Mouse (Mus musculus) right cerebral cortex, postnatal 36 days (tissue): Measurements from ENCODE around the gene Gsc.
"Not testable (repeated sequence)": the region's sequence is repeated elsewhere in the genome, so short reads cannot be mapped to it uniquely, and the experiment has no call there.

Experiments used
- DNase-seq, 2 experiments: peaks; one replicate each; pipeline ENCODE4 v3.0.0; 2022; ENCODE audit warnings: low spot score in 2 of 2, mixed read lengths in 1 of 2

Gene Gsc

GRCm38 (mm10) chr12:104453002-104453401, 20.1 kb downstream of the Gsc start:
- no peak for DNase-seq

GRCm38 (mm10) chr12:104450257-104450656, 22.9 kb downstream of the Gsc start:
- DNase-seq = no peak

- no peak for DNase-seq
Observed at GRCm38 (mm10) chr12:104448099-104448498, 25.0 kb downstream of the Gsc start.

- not testable (repeated sequence) for DNase-seq
Observed at GRCm38 (mm10) chr12:104447056-104447455, 26.1 kb downstream of the Gsc start.

GRCm38 (mm10) chr12:104443716-104444115, 29.4 kb downstream of the Gsc start:
- DNase-seq = no peak

- DNase-seq = peak; percentile 66 to 76
Observed at GRCm38 (mm10) chr12:104440087-104440760, 32.9 kb downstream of the Gsc start.

- DNase-seq = no peak
Observed at GRCm38 (mm10) chr12:104433951-104434735, 39.0 kb downstream of the Gsc start.

- DNase-seq = no peak
Observed at GRCm38 (mm10) chr12:104433214-104433613, 39.9 kb downstream of the Gsc start.

GRCm38 (mm10) chr12:104431359-104431758, 41.8 kb downstream of the Gsc start:
- no peak for DNase-seq

- DNase-seq = no peak
Observed at GRCm38 (mm10) chr12:104426915-104427314, 46.2 kb downstream of the Gsc start.

GRCm38 (mm10) chr12:104425591-104425990, 47.5 kb downstream of the Gsc start:
- no peak for DNase-seq

GRCm38 (mm10) chr12:104422615-104423392, 50.3 kb downstream of the Gsc start:
- DNase-seq = no peak
